Mouse (Mus musculus): ENCODE results near the gene Kcnab2. TPM values are rescaled to one million over a fixed set of nuclear protein-coding genes. Genes with fewer than 3 reads are reported as not detected.

Kcnab2 gene
- polyA plus RNA-seq, 1 experiment: 14.6 TPM

DNA sequence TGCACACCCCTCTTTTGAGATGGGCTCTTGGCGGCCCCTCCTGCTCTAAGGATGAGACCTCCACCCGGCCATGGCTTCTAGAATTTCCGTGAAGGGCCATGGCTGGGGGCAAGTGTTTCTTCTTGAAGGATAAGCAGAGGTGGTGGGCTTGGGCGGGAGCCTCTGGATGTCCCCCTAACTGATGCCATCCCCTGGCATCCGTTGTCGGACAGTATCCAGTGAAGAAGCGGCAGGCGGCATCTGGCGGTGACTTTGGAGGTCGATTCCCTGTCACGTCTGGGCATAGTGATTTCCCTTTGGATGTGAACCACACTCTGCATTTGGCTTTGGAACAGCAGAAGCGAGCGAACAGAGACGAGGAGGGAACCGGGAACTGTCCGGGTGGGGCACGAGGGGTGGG, 85.0 kb downstream of the Kcnab2 start:
- peaks cover 60% of the 10 kb centered on the region for H3K27me3 ChIP-seq (ENCODE audit: control insufficient read depth, insufficient read depth, insufficient read length)

DNA sequence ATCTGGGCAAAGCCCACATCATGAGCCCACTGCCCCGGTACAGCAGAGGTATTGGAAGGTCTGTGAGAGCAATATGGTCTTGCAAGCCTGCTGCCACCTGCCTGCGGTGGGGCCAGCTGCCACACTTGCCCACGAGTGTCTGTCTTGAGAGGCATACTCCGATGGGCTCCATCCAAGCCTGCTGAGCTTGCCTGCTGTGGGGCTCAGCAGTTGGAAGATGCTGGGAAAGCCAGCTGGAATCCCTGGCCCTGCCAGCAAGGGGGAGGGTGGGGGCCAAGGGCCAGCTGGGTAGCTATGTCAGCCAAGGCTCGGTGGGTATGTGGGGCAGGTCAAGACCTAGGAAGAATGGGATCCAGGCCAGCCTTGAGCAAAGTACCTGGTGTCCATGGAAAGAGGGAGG, 85.5 kb downstream of the Kcnab2 start:
- no peak overlapping the region for H3ac ChIP-seq (ENCODE audit: control insufficient read depth, insufficient read length)
- no peaks in the 10 kb centered on the region for H3K36me3 ChIP-seq (ENCODE audit: control insufficient read depth, insufficient read depth)
- no peaks in the 10 kb centered on the region for H3K79me2 ChIP-seq (ENCODE audit: control insufficient read depth, insufficient read depth)
- TF ChIP-seq MYOG (IDR thresholded peaks at IDR 0.05; ENCODE audit: control insufficient read depth in 1 of 3, insufficient read depth in 1 of 3, insufficient read length in 2 of 3, low read depth in 2 of 3): no peak
- no peak for TF ChIP-seq TCF3 (IDR thresholded peaks at IDR 0.05; ENCODE audit: insufficient read length, low read depth)
- no peak for TF ChIP-seq E2F4 (IDR thresholded peaks at IDR 0.05; ENCODE audit: insufficient read depth)
- TF ChIP-seq TCF12 (IDR thresholded peaks at IDR 0.05; ENCODE audit: insufficient read depth, poor library complexity, severe bottlenecking): no peak
- TF ChIP-seq REST (IDR thresholded peaks at IDR 0.05; ENCODE audit: insufficient read depth, insufficient read length): no peak
- TF ChIP-seq MYOD1 (IDR thresholded peaks at IDR 0.05; ENCODE audit: control insufficient read depth in 1 of 3, insufficient read length in 2 of 3, low read depth in 2 of 3): no peak
- no peak for TF ChIP-seq USF1 (IDR thresholded peaks at IDR 0.05; ENCODE audit: low read depth)
- no peak for TF ChIP-seq POLR2A (IDR thresholded peaks at IDR 0.05; ENCODE audit: insufficient read length, low read depth)
- no peak for TF ChIP-seq POLR2AphosphoS2 (IDR thresholded peaks at IDR 0.05; ENCODE audit: insufficient read length, low read depth)
- TF ChIP-seq SRF (IDR thresholded peaks at IDR 0.05; ENCODE audit: control insufficient read depth, insufficient read length, low read depth): no peak
- TF ChIP-seq CEBPB (IDR thresholded peaks at IDR 0.05; ENCODE audit: insufficient read depth, poor library complexity, severe bottlenecking): no peak
- peaks cover 63% of the 10 kb centered on the region for H3K27me3 ChIP-seq (ENCODE audit: control insufficient read depth, insufficient read depth, insufficient read length)
- H3K4me2 ChIP-seq (ENCODE audit: low read depth): no peak overlapping the region
- no peak overlapping the region for H3K4me3 ChIP-seq

More for the DNA sequence above, 85.0 kb downstream of the Kcnab2 start:
- no peaks in the 10 kb centered on the region for H3K36me3 ChIP-seq (ENCODE audit: control insufficient read depth, insufficient read depth)
- H3ac ChIP-seq (ENCODE audit: control insufficient read depth, insufficient read length): no peak overlapping the region
- no peaks in the 10 kb centered on the region for H3K79me2 ChIP-seq (ENCODE audit: control insufficient read depth, insufficient read depth)
- no peak overlapping the region for H3K4me3 ChIP-seq
- TF ChIP-seq MYOG (IDR thresholded peaks at IDR 0.05; ENCODE audit: control insufficient read depth in 1 of 3, insufficient read depth in 1 of 3, insufficient read length in 2 of 3, low read depth in 2 of 3): no peak
- TF ChIP-seq POLR2A (IDR thresholded peaks at IDR 0.05; ENCODE audit: insufficient read length, low read depth): no peak
- no peak for TF ChIP-seq MYOD1 (IDR thresholded peaks at IDR 0.05; ENCODE audit: control insufficient read depth in 1 of 3, insufficient read length in 2 of 3, low read depth in 2 of 3)
- no peak for TF ChIP-seq E2F4 (IDR thresholded peaks at IDR 0.05; ENCODE audit: insufficient read depth)
- no peak for TF ChIP-seq TCF12 (IDR thresholded peaks at IDR 0.05; ENCODE audit: insufficient read depth, poor library complexity, severe bottlenecking)
- H3K4me2 ChIP-seq (ENCODE audit: low read depth): no peak overlapping the region

DNA sequence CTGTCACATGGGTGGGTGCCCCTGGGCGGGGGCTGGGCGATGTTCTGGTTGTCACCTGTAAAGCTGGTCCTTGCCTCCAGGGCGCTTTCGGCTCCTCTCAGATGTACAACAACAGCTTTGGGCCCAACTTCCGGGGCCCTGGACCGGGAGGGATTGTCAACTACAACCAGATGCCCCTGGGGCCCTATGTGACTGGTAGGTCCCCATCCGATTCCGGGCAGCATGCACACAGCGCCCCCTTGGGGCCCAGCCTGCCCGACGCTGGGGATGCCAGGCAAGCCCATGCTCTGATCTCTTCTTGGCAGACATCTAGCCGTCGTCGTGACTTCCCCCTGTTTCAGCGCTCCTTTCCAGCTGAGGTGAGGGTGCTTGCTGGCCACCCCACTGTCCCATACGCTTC, 92.0 kb downstream of the Kcnab2 start:
- H3K4me3 ChIP-seq: no peak overlapping the region
- no peak overlapping the region for H3K4me2 ChIP-seq (ENCODE audit: low read depth)
- no peaks in the 10 kb centered on the region for H3K36me3 ChIP-seq (ENCODE audit: control insufficient read depth, insufficient read depth)
- peaks cover 40% of the 10 kb centered on the region for H3K27me3 ChIP-seq (ENCODE audit: control insufficient read depth, insufficient read depth, insufficient read length)
- no peaks in the 10 kb centered on the region for H3K79me2 ChIP-seq (ENCODE audit: control insufficient read depth, insufficient read depth)
- H3ac ChIP-seq (ENCODE audit: control insufficient read depth, insufficient read length): no peak overlapping the region
- TF ChIP-seq MYOG (IDR thresholded peaks at IDR 0.05; ENCODE audit: control insufficient read depth in 1 of 3, insufficient read depth in 1 of 3, insufficient read length in 2 of 3, low read depth in 2 of 3): no peak
- TF ChIP-seq MAX (IDR thresholded peaks at IDR 0.05; ENCODE audit: low read depth): no peak
- no peak for TF ChIP-seq MYOD1 (IDR thresholded peaks at IDR 0.05; ENCODE audit: control insufficient read depth in 1 of 3, insufficient read length in 2 of 3, low read depth in 2 of 3)
- TF ChIP-seq POLR2A (IDR thresholded peaks at IDR 0.05; ENCODE audit: insufficient read length, low read depth): no peak
- no peak for TF ChIP-seq E2F4 (IDR thresholded peaks at IDR 0.05; ENCODE audit: insufficient read depth)
- no peak for TF ChIP-seq POLR2AphosphoS2 (IDR thresholded peaks at IDR 0.05; ENCODE audit: insufficient read length, low read depth)
- no peak for TF ChIP-seq REST (IDR thresholded peaks at IDR 0.05; ENCODE audit: insufficient read depth, insufficient read length)
- TF ChIP-seq CEBPB (IDR thresholded peaks at IDR 0.05; ENCODE audit: insufficient read depth, poor library complexity, severe bottlenecking): no peak
- no peak for TF ChIP-seq USF1 (IDR thresholded peaks at IDR 0.05; ENCODE audit: low read depth)
- no peak for TF ChIP-seq TCF3 (IDR thresholded peaks at IDR 0.05; ENCODE audit: insufficient read length, low read depth)

DNA sequence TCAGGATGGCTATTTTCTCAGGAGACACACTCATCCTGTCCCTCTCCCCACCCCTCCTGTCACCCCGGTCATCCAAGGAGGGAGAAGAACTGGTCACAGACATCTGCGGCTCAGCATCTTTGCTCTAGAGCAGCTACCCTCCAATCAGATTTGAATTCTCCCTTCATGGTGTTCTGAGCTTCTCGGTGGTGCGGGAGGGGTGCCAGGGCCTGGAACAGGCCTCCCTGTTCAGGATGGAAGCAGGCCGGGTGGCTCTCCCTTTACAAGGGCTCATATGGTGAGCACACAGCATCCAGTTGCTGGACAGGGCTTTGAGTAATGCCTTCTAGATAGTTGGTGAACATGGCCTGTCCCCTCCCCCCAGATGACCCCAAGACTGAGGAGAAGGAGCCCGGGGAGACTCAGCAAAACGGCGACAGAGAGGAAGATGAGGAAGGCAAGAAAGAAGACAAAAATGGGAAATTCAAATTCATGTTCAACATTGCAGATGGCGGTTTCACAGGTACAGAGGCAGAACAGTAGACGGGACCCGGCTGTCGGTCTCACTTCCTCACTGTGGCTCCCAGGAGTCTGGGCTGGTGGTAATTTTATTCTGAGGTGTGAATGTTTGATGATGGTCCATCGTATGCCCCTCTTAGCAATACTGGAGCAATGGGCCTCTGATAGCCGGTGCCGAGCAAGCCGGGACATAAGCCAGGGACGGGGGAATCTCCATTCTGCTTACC, 95.0 kb downstream of the Kcnab2 start:
- Histone ChIP-seq H3K4me2 (ENCODE audit: low read depth) (no peak overlapping the region), H3K4me3 (no peak overlapping the region), H3ac (ENCODE audit: control insufficient read depth, insufficient read length) (no peak overlapping the region), H3K36me3 (ENCODE audit: control insufficient read depth, insufficient read depth) (no peaks in the 10 kb centered on the region), H3K79me2 (ENCODE audit: control insufficient read depth, insufficient read depth) (no peaks in the 10 kb centered on the region), H3K27me3 (ENCODE audit: control insufficient read depth, insufficient read depth, insufficient read length) (peaks cover 16% of the 10 kb centered on the region)
- TF ChIP-seq TCF12 (IDR thresholded peaks at IDR 0.05; ENCODE audit: insufficient read depth, poor library complexity, severe bottlenecking): no peak
- TF ChIP-seq TCF3 (IDR thresholded peaks at IDR 0.05; ENCODE audit: insufficient read length, low read depth): no peak
- TF ChIP-seq POLR2A (IDR thresholded peaks at IDR 0.05; ENCODE audit: insufficient read length, low read depth): no peak
- no peak for TF ChIP-seq MYOG (IDR thresholded peaks at IDR 0.05; ENCODE audit: control insufficient read depth in 1 of 3, insufficient read depth in 1 of 3, insufficient read length in 2 of 3, low read depth in 2 of 3)
- no peak for TF ChIP-seq MAX (IDR thresholded peaks at IDR 0.05; ENCODE audit: low read depth)
- TF ChIP-seq USF1 (IDR thresholded peaks at IDR 0.05; ENCODE audit: low read depth): no peak
- TF ChIP-seq CEBPB (IDR thresholded peaks at IDR 0.05; ENCODE audit: insufficient read depth, poor library complexity, severe bottlenecking): no peak
- TF ChIP-seq SRF (IDR thresholded peaks at IDR 0.05; ENCODE audit: control insufficient read depth, insufficient read length, low read depth): no peak
- TF ChIP-seq REST (IDR thresholded peaks at IDR 0.05; ENCODE audit: insufficient read depth, insufficient read length): no peak
- no peak for TF ChIP-seq MYOD1 (IDR thresholded peaks at IDR 0.05; ENCODE audit: control insufficient read depth in 1 of 3, insufficient read length in 2 of 3, low read depth in 2 of 3)
- no peak for TF ChIP-seq E2F4 (IDR thresholded peaks at IDR 0.05; ENCODE audit: insufficient read depth)
- TF ChIP-seq POLR2AphosphoS2 (IDR thresholded peaks at IDR 0.05; ENCODE audit: insufficient read length, low read depth): no peak
